Mouse (Mus musculus): ENCODE measurements around the gene Fam124a.

- TF ChIP-seq CTCF (IDR thresholded peaks at IDR 0.05; ENCODE audit: insufficient read depth, low read depth, low read length) (no peak), POLR2A (IDR thresholded peaks at IDR 0.05; ENCODE audit: insufficient read depth, low read depth, low read length) (no peak)
These were observed 2.8 kb upstream of the Fam124a start for GRCm38 (mm10) chr14:62552771-62553170.
